Mouse (Mus musculus) R1 (cell line): ENCODE measurements around the gene Armc8.

ENCODE experiments used
- DNase-seq: peaks from one replicate; pipeline ENCODE4 v3.0.0-alpha.2; 2018; ENCODE audit warnings: low read depth, low spot score

Gene Armc8

DNA sequence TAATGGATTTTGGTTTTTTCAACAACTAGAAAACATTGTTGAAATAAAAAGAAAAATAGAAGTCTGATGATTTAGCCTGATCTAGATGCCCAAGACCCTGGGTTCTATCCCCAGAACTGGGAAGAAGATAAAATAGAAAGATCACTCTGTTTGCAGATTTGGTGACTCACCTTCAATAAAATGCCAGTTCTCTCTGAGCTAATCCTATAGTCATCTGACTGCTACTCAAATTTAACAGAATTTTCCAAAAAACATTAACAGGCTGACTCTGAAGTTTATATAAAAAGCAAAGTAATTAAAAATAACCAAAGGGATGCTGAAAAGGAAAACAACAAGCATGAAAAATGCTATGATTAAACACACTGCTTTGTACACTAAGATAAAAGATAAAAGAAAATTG is 122.4 kb downstream of the Armc8 start:
- DNase-seq: no peak

- DNase-seq: peak; percentile 85
Observed at GRCm38 (mm10) chr9:99444590-99445178, 124.0 kb downstream of the Armc8 start.

DNA sequence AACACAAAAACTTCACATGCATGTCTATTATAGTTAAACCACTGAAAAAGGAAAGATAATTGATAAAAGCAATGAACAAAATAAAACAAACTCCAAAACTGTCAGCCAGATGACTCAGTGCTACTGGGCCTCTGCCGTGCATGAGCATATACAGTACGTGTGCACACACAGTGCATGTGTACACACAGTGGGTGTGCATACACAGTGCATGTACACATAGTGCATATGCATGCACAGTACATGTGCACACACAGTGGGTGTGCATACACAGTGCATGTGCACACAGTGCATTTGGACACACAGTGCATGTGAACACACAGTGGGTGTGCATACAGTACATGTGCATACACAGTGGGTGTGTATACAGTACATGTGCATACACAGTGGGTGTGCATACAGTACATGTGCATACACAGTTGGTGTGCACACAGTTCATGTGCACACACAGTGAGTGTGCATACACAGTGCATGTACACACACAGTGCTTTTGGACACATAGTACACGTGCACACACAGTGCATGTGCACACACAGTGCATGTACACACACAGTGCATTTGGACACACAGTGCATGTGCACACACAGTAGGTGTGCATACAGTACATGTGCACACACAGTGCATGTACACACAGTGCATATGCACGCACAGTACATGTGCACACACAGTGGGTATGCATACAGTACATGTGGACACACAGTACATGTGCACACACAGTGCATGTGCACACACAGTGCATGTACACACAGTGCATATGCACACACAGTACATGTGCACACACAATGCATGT is 126.9 kb downstream of the Armc8 start:
- no peak for DNase-seq

- DNase-seq: no peak
Observed at GRCm38 (mm10) chr9:99440941-99441340, 127.8 kb downstream of the Armc8 start.

DNA sequence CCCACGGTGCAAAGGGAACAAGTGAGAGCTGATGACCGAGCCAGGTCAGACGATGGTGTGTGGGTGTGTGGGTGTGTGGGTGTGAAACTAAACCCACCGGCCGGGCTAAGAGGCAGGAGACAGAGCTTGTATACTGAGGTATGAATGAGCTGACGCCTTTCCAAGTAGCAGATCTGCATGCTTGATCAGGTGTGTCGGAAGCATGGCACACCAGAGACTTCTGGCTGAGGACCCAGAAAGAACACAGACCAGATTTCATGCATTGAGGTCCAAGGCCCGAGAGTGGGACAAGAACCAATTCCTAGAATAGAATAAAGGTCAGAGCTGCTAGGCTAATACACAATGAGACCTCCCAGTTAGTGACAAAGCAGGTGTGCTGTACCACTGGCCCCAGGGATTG is 129.6 kb downstream of the Armc8 start:
- no peak for DNase-seq

DNA sequence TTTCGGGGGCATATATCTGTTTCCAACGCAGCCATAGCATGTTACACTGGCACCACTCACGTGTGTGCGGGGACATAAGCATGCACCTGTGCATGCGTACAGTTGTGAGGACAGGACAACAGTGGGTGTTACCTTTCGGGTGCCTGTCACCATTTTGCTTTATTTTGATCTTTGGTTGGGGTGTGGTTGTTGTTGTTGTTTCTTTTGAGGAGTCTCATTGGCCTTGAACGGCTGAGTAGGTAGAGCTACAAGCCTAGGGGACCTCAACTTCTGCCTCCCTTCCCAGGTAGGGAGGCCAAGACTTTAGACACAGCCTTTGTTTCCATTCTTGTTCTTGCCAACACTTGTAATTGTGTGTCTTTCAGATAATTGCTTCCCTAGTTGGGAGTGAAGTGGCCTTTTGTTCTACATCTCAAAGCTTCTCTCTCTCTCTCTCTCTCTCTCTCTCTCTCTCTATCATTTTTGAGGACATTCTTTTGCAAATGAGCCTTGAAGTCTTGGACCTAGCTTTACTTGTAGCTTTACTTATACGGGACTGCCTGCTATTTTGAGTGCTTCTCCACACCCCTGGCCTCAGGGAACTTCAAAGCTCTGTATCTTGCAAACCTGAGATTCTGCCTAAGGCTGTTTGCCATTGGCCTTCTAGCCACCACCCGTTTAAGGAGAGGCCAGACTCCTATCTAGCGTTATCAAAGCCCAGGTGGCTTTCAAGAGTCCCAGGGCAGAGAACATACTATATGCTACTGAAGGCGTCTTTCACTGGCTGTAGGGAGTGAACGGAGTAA is 130.7 kb downstream of the Armc8 start:
- DNase-seq: peak; percentile 47

GRCm38 (mm10) chr9:99437031-99437764 is 131.5 kb downstream of the Armc8 start, which contains the start of gene Mras:
Gene Mras, minus strand, starts transcription at chr9:99437381.
- DNase-seq: peak; percentile 74

GRCm38 (mm10) chr9:99436182-99437030 is 132.3 kb downstream of the Armc8 start:
- peak; percentile 57 for DNase-seq

- DNase-seq: no peak
Observed at GRCm38 (mm10) chr9:99435619-99436181, 133.0 kb downstream of the Armc8 start.

DNA sequence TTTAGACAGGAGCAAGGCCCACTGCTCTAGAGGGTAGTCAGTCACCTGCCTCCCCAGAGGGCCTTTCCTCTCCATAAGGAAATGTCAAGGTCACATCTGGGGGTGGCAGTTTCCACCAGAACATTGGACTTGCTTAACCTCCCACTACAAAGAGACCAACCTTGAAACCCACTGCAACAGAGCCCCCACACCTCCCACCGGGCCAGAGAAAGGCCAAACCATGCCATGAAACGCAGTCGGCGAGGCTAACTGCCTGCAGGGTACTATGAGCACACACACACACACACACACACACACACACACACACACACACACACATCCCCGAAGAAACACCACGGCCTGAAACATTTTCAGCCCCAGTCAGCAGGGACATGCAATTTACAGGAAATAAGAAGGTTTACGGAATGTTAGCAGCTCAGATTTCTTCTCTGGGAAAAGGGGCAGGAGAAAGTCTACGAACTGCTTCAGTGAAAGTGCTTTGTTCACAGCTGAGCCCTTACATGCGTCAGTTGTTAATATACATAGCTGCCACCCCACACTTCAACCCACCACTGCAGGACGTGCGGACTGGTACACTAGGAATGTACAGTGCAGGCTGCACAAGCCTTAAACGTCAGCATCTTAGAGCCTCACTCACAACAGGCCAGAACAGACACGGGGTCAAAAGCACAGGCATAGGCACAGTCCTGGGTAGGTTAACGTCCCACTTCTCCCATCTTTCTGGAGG is 133.6 kb downstream of the Armc8 start:
- DNase-seq: peak; percentile 65

DNA sequence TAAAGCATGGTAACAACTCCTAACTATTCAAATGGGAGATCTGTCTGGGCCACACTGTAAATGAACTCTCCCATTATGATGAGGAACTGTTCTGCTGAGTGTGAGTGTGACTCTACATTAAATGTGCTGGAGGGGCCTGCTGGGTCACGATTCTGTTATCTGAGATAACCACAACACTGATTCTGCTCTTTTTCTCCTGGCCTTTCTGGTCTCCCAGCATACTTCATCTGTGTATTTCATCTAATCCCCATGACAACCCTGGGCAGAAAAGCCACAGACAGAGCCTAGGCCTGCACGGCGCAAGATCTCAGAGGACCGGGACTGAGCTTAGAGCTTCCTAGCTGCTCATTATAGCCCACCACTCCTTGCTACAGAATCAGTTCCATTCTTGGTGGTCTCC is 136.2 kb downstream of the Armc8 start:
- no peak for DNase-seq

- DNase-seq: no peak
Observed at GRCm38 (mm10) chr9:99431963-99432362, 136.7 kb downstream of the Armc8 start.

DNA sequence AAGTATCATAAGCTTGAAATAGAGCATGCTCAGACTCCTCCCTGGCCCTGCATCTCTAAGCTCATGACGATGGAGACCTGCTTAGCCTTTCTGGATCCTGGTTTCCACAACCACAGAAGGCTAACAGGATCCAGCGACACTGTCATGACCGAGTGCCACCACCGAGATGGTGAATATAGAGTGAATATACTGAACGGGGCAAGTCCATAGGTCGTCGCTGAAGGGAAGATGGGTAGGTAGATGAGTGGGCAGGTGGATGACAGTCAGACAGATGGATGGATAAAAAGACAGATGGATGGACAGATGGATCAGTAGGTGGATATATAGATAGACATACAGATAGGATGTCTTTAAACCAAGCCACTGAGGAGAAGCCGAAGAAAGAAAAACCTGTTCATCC is 137.4 kb downstream of the Armc8 start:
- no peak for DNase-seq

DNA sequence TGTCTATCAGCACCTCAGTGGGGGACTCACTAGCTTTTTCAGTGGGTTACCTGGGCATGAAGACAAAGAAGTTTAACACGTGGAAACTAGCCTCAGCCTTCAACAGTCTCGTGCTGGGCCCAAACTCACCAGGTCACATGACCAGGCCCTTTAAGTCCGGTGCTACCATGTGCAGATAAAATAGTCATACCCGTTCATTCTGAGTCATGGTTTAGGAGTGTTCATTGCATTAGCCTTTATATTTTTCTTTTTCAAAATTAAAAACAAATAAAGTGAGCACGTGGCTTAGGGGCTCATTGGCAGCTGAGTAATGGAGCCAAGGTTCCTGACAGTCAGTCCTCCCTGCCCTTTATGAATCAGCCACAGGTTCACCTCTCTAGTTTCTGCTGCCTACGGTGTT is 137.9 kb downstream of the Armc8 start:
- no peak for DNase-seq

DNA sequence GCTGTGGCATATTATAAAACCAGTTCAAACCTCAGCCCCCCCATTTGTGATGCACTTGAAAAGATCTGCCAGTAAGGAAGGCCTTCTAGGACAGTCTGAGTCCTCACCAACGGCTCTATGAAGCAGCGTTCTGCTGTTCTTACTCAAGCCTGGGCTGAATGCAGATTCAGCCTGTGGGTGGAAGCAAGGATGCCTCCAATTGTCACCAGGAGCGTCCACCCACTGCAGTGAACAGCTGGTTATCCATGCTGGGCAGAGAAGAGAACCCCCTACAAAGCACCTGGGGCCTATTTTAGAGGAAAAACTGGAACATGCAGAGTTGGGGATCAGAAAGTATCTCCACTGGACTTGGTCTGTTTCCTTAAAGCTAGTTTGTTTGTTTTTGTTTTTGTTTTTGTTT is 138.9 kb downstream of the Armc8 start:
- no peak for DNase-seq

DNA sequence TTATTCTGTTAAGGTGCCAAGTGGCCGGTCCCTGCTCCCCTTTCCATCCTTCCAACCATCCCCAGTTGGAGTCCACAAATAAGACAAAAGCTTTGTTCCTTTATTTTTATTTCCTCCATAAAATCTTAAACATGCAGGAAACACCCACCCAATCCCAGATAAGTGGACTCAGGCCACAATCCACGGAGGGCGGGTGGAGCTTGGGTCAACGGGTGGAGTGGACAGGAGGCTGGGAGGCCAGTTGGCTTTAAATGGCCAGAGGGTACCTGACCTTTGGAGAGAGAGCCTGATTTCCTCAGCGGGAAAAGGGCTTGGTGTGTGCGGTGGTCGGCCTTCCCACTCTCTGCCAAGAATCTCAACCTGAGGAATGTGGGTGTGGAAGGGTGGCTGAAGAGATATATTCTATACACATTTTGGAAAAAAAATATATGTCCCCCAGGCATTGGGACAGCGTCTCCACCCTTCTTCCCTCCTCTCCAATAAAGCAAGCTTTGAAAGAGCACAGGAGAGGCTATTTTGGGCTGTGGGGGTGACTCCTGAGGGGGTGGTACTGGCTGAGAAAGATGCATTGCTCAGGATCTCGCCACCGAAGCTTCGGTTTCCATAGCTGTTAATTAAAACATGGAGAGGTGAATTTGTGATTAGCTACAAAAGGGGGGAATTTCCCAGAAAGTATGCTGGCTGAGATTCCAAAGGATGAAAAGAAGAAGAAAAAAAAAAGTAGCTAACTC is 139.9 kb downstream of the Armc8 start:
- no peak for DNase-seq
